Mouse (Mus musculus) cerebellum, adult 2 months (tissue): ENCODE results near the gene Med13.

Experiments
- CTCF ChIP-seq: fragments of 200-500 bp; IDR thresholded peaks from 2 replicates; pipeline ENCODE4 v1.5.1; 2011; ENCODE audit warnings: low read depth, mild to moderate bottlenecking, control low read depth, low read length, moderate library complexity, borderline replicate concordance; ENCODE audit not compliant: insufficient read depth
- POLR2A ChIP-seq: fragments of 200-500 bp; IDR thresholded peaks from 2 replicates; pipeline ENCODE4 v1.6.1; 2011; ENCODE audit warnings: low read length, control low read depth, borderline replicate concordance; ENCODE audit not compliant: insufficient read depth

GRCm38 (mm10) chr11:86386576-86386975 is 29.2 kb upstream of the Med13 start:
- TF ChIP-seq POLR2A (no peak), CTCF (no peak)
